Mouse (Mus musculus): ENCODE data around the gene Frmd4b.

DNA sequence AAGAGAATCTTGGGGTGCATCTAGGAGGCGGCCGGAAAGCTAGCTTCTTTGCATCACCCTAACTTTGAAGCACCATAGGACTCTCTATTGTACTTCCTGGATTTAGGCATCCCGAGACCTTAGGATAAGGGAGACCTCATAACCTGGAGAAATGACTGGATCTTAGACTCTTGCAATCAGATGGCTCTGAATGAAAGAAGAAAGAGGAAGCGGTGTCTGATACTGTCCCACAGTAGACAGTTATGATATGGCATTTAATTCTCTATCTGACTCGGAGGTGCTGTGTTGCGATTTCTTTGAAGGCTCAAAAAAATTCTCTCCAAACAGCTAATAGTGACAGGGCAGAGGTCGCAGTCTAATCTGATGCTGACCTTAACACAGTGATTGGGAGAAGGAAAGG lies 433 bp upstream of the Frmd4b start:
- no peak for TF ChIP-seq POLR2A (IDR thresholded peaks at IDR 0.05; ENCODE audit: extremely low read depth, insufficient read depth, low read length)
- no peak for TF ChIP-seq CTCF (IDR thresholded peaks at IDR 0.05; ENCODE audit: low read depth, low read length)

All from liver, adult 2 months (tissue).